Mouse (Mus musculus): ENCODE results near the gene Lypla2.

DNA sequence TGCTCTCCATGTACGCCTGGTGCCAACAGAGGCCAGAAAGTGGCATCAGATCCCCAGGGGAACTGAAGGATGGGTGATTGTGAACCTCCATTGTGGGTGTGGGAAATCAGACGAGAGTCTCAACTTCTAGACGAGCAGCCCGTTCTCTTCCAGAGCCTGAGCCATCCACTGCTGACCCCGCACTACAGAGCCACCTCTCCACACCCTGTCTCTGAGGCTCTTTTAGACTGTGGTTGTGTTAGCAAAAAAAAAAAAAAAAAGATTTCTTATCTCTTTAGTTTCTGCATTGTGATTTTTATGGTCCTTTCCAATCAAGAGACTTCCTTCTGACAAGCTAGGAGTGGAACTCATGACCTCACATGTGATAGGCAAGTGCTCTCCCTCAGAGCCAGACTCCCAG is 43.0 kb downstream of the Lypla2 start:
- TF ChIP-seq ZNF384 (IDR thresholded peaks at IDR 0.05; ENCODE audit: low read depth, low read length) (no peak), HCFC1 (IDR thresholded peaks at IDR 0.05; ENCODE audit: borderline replicate concordance, insufficient read depth, low read length) (no peak), ZC3H11A (IDR thresholded peaks at IDR 0.05; ENCODE audit: borderline replicate concordance, low read depth, low read length) (no peak)

Data from ES-E14 (cell line).